Mouse (Mus musculus) B cell, adult 2 months (primary cell): ENCODE measurements around the gene Sc5d.

Experiments
- DNase-seq, 2 experiments: peaks; one replicate each; pipeline ENCODE4 v3.0.0; 2022

The Sc5d gene

DNA sequence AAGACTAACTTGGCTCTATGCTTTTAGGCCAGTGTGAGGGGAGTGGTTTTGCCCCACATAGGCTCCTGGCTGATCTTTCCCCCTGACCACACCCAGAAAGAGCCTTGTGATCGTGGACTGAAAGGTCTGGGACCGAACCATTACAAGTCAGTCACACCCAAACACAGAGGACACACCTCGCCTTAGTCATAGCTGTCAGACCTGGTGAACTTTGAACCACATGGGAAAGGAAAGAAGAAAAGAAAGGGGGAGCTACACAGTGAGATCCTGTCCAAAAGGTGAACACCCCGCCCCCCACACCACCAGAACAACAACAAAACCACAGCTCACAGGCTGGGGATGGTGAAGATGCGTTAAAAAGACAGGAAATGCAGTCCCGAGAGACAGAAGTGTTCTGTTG, 14.9 kb downstream of the Sc5d start:
- peak; percentile 12 to 27 for DNase-seq

GRCm38 (mm10) chr9:42246688-42247087, 17.4 kb downstream of the Sc5d start:
- DNase-seq = no peak

- DNase-seq = no peak
Measured at GRCm38 (mm10) chr9:42244173-42244572, 19.9 kb downstream of the Sc5d start.

DNA sequence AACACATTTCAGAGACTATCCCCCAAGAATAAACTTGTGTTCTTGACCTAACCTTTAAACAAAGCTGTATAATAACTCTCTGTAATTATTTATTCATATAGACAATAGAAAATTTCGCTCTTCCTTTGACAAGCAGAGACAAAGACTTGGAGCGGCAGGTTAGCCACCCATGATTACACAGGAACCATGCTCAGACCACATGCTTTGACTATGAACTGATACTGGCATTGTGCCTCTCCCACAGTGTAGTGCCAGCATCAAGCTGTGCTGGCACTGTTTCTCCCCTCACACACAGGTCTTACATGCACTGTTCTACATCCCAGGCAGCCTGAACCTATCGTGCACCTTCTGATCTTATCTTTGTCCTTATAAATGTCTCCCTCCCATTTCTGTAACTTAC, 23.0 kb downstream of the Sc5d start:
- DNase-seq = no peak

DNA sequence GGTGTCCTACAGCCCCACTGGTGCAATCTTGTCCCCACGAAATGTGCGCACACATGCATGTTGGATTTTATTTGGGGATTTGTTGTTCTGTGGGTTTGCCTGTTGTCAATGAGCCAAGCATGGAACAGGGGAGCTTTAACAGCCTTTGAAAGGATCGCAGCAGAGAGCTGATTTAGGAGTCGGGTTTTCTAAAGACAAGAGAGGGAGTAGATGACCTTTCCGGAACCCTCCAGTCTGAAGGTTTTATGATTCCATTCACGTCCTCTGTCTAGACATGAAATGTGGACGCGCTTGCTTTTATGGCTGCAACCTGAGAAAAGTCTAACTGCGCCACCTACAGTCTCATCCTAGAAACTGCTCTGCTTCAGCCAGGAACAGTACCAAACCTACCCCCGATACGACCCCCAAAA, 23.5 kb downstream of the Sc5d start:
- DNase-seq = peak; percentile 68 to 69

DNA sequence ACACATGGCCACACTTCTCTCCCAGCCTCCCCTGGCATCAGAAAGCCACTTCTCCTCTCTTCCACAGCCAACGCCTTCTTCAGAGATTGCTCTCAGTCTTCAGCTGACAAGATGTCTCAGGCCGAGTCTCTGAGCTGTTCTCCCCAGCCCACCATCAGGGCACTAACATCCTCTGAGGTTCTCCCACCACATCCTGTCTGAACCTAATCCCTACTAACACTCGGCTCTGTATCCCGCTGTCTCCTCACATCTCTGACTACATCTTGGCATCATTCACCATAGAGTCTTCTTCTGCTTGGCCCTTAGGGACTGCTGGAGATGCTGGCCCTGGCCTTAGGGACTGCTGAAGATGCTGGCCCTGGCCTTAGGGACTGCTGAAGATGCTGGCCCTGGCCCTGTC, 25.2 kb downstream of the Sc5d start:
- peak in 1 of 2 experiments; percentile 23 for DNase-seq

GRCm38 (mm10) chr9:42231116-42231515, 32.9 kb downstream of the Sc5d start:
- DNase-seq = no peak

DNA sequence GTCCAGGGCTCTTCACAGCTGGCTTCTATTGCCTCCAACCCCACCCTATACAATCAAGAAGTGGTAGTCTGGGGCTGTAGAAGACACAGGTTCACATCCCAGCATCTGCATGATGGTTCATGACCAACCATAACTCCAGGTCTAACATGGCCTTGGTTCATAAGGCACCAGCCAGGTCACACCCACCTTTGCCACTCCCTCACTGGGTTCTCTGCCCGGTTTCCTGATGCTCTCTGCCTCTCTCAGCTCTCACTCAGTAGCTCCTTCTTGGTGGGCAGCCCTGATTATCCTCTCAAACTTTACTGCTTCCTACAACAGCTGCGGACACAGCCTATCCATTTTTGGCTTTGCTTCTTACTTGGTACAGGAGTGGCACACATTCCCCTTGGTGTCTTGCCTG, 33.7 kb downstream of the Sc5d start:
- DNase-seq = no peak

GRCm38 (mm10) chr9:42229465-42230110, 34.5 kb downstream of the Sc5d start:
- DNase-seq = no peak

DNA sequence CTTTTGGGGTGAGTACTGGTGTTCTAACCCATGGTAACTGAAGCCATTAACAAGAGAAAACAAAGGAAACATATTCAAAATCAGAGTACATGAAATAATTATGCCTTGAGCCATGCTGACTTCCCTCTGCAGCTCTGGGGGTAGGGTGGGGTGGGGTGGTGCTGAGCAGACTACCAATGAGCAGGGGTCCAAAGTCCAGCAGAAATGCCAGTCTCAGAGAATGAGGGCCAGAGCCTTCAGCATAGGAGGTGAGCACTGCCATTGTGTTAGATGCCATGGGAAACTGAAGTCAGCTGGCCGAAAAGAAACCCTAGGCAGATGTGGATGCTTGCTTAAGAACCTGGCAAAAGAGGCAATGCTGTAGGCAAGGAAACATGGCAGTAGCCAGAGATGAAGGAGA, 36.3 kb downstream of the Sc5d start:
- no peak for DNase-seq

- no peak for DNase-seq
Measured at GRCm38 (mm10) chr9:42219001-42219660, 44.9 kb downstream of the Sc5d start.

DNA sequence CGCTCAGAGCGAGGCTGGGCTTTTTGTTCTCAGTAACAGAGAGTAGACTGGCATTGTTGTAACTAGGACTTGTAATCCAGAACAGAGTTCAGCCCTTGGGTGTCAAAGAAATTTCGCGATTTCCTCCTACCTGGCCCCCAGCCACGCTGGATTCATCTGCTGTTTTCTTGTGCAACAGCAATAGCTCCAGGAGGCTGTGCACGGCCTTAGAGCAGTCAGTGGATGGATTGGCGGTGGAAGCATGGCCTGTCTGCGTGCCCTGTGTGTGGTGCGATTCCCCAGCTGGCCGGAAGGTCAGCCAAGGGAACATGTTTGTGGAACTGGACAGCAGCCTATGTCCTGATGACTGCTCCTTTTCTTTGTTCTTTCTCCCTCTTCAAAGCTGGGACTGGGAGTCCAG, 46.4 kb downstream of the Sc5d start:
- DNase-seq = no peak

GRCm38 (mm10) chr9:42214116-42214515, 49.9 kb downstream of the Sc5d start:
- no peak for DNase-seq

- no peak for DNase-seq
Measured at GRCm38 (mm10) chr9:42213142-42213541, 50.9 kb downstream of the Sc5d start.

DNA sequence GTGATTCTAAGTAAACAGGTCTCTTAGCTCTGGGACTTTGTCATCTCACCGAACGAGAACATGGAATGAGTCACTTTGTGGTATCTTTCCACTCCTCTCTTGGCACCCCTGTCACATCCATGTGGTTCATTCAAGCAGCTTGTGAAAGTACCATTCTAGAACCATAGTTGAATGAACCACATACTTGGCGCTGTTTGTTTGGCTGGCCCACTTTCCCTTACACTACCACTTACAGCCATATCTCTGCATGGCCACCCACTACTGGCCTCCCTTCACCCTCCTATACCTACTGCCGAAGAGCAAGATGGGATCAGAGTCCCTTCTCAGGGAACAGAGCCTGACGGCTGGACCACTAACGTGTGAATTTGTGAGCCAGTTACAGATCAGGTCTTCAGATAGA, 54.4 kb downstream of the Sc5d start:
- DNase-seq = no peak

GRCm38 (mm10) chr9:42208463-42208862, 55.6 kb downstream of the Sc5d start:
- DNase-seq = peak; percentile 40 to 42

DNA sequence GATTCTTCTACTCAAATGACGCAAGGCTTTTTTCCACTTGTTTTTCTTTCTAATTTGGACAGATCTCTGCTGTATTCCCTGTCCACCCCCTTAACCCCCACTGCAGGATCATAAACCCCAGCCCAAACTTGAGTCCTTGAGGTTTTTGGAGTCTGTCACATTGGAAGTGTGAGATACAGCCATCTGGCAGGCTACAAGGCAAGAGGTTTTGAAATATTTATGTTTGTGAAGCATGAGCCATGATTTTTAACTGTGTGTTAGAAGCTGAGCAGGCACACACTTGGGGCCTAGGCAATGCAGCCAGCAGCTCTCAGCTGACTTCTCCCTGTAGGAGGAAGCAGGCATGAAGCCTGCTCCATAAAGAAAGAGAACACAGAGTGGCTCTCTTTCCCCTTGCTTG, 57.3 kb downstream of the Sc5d start:
- DNase-seq = no peak

DNA sequence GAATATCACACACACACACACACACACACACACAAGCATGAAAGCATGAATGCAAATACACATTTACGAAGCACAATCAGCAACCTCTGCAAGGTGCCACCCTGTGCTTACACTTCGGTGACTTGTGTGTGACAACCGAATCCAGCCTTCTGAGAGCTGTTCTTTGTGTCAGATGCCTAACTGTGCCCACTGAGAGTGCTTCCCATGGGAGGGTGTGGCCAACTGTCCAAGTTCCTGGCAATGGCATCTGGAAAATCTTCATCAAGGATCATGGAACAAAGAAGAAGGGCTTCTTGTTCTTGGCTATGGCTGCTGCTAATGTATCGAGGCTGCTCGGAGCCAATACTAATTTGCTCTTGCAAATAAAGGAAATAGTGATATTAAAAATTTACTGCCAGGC, 61.8 kb downstream of the Sc5d start:
- DNase-seq = no peak
